Mouse (Mus musculus) cerebellum, adult 2 months (tissue): ENCODE results near the gene Ntf5.

Source experiments
- CTCF ChIP-seq: fragments of 200-500 bp; IDR thresholded peaks from 2 replicates; pipeline ENCODE4 v1.5.1; 2011; ENCODE audit warnings: low read depth, mild to moderate bottlenecking, control low read depth, low read length, moderate library complexity, borderline replicate concordance; ENCODE audit not compliant: insufficient read depth
- POLR2A ChIP-seq: fragments of 200-500 bp; IDR thresholded peaks from 2 replicates; pipeline ENCODE4 v1.6.1; 2011; ENCODE audit warnings: low read length, control low read depth, borderline replicate concordance; ENCODE audit not compliant: insufficient read depth

DNA sequence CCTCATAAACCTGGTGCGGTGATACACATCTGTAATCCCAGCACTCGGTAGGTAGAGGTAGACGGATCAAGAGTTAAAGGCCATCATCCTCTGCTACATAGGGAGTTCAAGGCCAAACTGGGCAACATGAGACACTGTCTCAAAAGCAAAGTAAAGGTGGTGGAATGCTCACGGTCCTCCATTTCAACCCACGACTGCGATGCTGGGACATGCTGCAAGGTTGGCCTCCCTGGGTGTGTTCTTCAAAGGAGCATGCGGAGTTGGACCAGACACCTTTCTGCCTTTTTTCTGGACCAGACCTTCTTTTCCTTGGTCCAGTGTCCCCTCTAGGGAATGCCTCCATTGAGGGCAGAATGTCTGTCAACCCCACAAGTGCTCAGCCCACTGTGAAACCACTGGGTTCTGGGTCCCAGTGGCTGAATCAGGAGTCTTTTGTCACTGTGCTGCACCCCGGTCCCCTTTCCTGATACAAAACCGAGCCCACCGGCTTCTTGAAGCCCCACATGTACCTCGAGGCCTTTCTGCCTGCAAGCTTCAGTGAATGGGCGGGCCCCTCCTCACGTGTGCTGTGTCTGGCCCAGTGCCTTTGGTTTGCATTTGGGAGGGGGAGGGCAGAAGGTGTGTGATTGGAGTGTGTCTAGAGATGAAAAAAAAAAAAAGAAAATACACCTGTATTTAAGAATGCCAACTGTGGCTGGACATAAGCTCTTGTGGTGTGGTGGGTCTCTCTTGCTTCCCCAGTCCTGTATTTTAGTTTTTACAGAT lies 42.6 kb downstream of the Ntf5 start:
- no peak for TF ChIP-seq CTCF
- TF ChIP-seq POLR2A: no peak
